In the genomic region with DNA sequence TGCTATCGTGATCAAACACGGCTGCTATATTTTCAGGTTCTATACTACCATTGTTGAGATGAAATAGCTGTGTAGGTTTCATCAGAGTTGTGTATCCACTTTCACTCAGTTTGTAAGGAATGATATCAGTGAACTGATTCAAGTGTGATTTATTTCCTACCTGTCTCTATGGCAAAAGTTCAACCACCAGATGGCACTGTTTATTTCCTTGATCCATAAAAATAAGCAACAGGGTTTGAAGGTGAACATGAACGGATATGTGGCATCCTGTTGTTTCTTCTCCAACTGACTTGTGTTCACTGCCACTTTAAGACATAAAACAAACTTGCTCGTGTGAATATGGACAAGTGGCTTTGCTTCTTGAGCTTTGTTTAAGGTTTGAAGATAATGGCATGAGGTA, we compare ENCODE assay signal across 8 mouse cellular contexts.
A peak's percentile ranks its signal among the peaks of the same experiment; 100 is the strongest.
DNase-seq lines count a peak whose midpoint lies in the region; ATAC-seq lines count a peak whose summit lies in the region.

No protein-coding gene starts in this region.

- DNase-seq in hindbrain, embryonic 11.5 days (ENCODE audit: low spot score) = peak; percentile 63
- no peak for DNase-seq in hindbrain, embryonic 10.5 days (ENCODE audit: low spot score)
- DNase-seq in right cerebral cortex, adult 2 months (ENCODE audit: low spot score in 2 of 2) = peak; percentile 4 to 37
- no peak for DNase-seq in right cerebral cortex, postnatal 14 days
- peak; percentile 74 for DNase-seq in embryonic facial prominence, embryonic 14.5 days (ENCODE audit: low spot score)
- peak; percentile 45 for DNase-seq in telencephalon, adult 2 months (ENCODE audit: low read depth, low spot score)
- no peak for DNase-seq in heart, postnatal 25 days (ENCODE audit: low spot score)
- DNase-seq in adrenal gland, adult 8-10 months = no peak

- no peaks in the 10 kb centered on the region for H3K9me3 ChIP-seq in hindbrain, embryonic 11.5 days (ENCODE audit: control insufficient read depth, low read length)
- H3K9me3 ChIP-seq in hindbrain, embryonic 10.5 days = no peaks in the 10 kb centered on the region
- no peaks in the 10 kb centered on the region for H3K9me3 ChIP-seq in embryonic facial prominence, embryonic 14.5 days (ENCODE audit: control insufficient read depth, low read length)

- intact Hi-C loops in heart, postnatal 25 days (cut with DNase I) = loop anchor here (5.0 kb wide), 1 partner anchor 250 kb away; no protein-coding TSS in a partner anchor

- no peaks in the 10 kb centered on the region for H3K36me3 ChIP-seq in hindbrain, embryonic 11.5 days (ENCODE audit: control insufficient read depth, insufficient read depth, low read length)
- no peaks in the 10 kb centered on the region for H3K36me3 ChIP-seq in hindbrain, embryonic 10.5 days
- H3K36me3 ChIP-seq in embryonic facial prominence, embryonic 14.5 days (ENCODE audit: control insufficient read depth, insufficient read depth, low read length) = no peaks in the 10 kb centered on the region

- no peak overlapping the region for H3K4me3 ChIP-seq in hindbrain, embryonic 11.5 days (ENCODE audit: low read depth, low read length)
- no peak overlapping the region for H3K4me3 ChIP-seq in hindbrain, embryonic 10.5 days
- no peak overlapping the region for H3K4me3 ChIP-seq in embryonic facial prominence, embryonic 14.5 days (ENCODE audit: low read depth, low read length)

- no peak for ATAC-seq in hindbrain, embryonic 11.5 days (ENCODE audit: low FRiP score)
- no peak for ATAC-seq in embryonic facial prominence, embryonic 14.5 days (ENCODE audit: low read depth)

- no peak overlapping the region for H3K4me2 ChIP-seq in hindbrain, embryonic 11.5 days (replicated peaks; ENCODE audit: low read depth, low read length)
- H3K4me2 ChIP-seq in embryonic facial prominence, embryonic 14.5 days (ENCODE audit: low read depth, low read length) = no peak overlapping the region

- 65% methylated on average over 4 of the region's 4 CpGs for WGBS in hindbrain, embryonic 11.5 days
- WGBS in hindbrain, embryonic 10.5 days = 59% methylated on average over 4 of the region's 4 CpGs
- WGBS in embryonic facial prominence, embryonic 14.5 days = 40% methylated on average over 4 of the region's 4 CpGs

- no peak overlapping the region for H3K9ac ChIP-seq in hindbrain, embryonic 11.5 days (ENCODE audit: low read depth, low read length)
- no peak overlapping the region for H3K9ac ChIP-seq in embryonic facial prominence, embryonic 14.5 days (ENCODE audit: low read depth, low read length)

- no peak overlapping the region for H3K27ac ChIP-seq in hindbrain, embryonic 11.5 days (ENCODE audit: low read depth, low read length)
- no peak overlapping the region for H3K27ac ChIP-seq in hindbrain, embryonic 10.5 days
- no peak overlapping the region for H3K27ac ChIP-seq in embryonic facial prominence, embryonic 14.5 days (replicated peaks; ENCODE audit: low read depth, low read length)

- no peaks in the 10 kb centered on the region for H3K4me1 ChIP-seq in hindbrain, embryonic 11.5 days (replicated peaks; ENCODE audit: control insufficient read depth, insufficient read depth, low read length)
- no peaks in the 10 kb centered on the region for H3K4me1 ChIP-seq in hindbrain, embryonic 10.5 days (replicated peaks)
- H3K4me1 ChIP-seq in embryonic facial prominence, embryonic 14.5 days (ENCODE audit: control insufficient read depth, insufficient read depth, low read length) = no peaks in the 10 kb centered on the region

- no peaks in the 10 kb centered on the region for H3K27me3 ChIP-seq in hindbrain, embryonic 11.5 days (ENCODE audit: control insufficient read depth, insufficient read depth, low read length)
- no peaks in the 10 kb centered on the region for H3K27me3 ChIP-seq in hindbrain, embryonic 10.5 days (ENCODE audit: insufficient read depth, poor library complexity, severe bottlenecking)
- H3K27me3 ChIP-seq in embryonic facial prominence, embryonic 14.5 days (replicated peaks; ENCODE audit: control insufficient read depth, insufficient read depth, low read length) = no peaks in the 10 kb centered on the region

Comparison
In these comparisons a context has a peak if more than half of its experiments do, and no peak if none do; other contexts are left out.
1. DNase-seq: peak in hindbrain, embryonic 11.5 days (single experiment), right cerebral cortex, adult 2 months (2 of 2), embryonic facial prominence, embryonic 14.5 days (single experiment) and telencephalon, adult 2 months (single experiment); none in hindbrain, embryonic 10.5 days (single experiment), right cerebral cortex, postnatal 14 days (single experiment), heart, postnatal 25 days (single experiment) and adrenal gland, adult 8-10 months (single experiment).